Mouse (Mus musculus): ENCODE results near the gene Golga2.
A peak's percentile ranks its signal among the peaks of the same experiment; 100 is the strongest.

Golga2 gene

DNA sequence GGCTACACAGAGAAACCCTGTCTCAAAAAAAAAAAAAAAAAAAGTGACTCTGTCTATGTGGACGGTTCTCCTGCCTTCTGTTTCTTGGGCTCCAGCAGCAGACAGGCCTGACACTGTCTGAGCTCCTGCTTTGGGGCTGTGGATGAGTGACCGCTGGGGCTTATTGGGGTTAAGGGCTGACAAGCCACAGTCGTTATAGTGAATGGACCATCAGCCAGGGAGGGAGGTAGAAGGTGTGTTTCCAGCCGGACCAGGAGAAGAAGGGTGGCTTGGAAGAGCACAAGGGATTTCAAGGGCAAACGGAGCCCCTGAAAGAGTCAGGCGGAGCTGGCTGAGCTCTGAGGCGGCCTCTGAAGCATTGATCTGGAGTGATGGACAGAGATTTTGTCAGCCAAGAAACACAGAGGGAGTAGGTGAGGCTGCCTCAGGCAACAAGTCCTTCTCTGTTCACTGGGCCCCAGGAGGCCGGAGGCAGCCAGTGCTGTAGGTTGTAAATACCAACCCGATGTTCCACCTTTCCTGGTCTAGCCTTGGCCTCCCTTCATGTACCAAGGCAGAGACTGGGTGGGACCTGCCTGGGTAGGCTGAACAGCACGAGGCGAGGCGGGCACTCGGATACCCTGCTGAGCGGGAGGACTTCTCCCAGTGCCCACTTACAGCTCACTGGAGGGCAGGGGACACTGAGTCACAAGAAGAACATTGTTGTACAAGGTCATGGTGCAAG, 57.6 kb downstream of the Golga2 start:
- peak; percentile 67 for DNase-seq

GRCm38 (mm10) chr2:32347019-32347418, 59.8 kb downstream of the Golga2 start:
- no peak for DNase-seq

GRCm38 (mm10) chr2:32348311-32348710, 61.1 kb downstream of the Golga2 start:
- peak; percentile 88 for DNase-seq

GRCm38 (mm10) chr2:32349625-32350255, 62.6 kb downstream of the Golga2 start:
- DNase-seq, result peak; percentile 71

GRCm38 (mm10) chr2:32350471-32351051, 63.4 kb downstream of the Golga2 start:
- peak; percentile 83 for DNase-seq

DNA sequence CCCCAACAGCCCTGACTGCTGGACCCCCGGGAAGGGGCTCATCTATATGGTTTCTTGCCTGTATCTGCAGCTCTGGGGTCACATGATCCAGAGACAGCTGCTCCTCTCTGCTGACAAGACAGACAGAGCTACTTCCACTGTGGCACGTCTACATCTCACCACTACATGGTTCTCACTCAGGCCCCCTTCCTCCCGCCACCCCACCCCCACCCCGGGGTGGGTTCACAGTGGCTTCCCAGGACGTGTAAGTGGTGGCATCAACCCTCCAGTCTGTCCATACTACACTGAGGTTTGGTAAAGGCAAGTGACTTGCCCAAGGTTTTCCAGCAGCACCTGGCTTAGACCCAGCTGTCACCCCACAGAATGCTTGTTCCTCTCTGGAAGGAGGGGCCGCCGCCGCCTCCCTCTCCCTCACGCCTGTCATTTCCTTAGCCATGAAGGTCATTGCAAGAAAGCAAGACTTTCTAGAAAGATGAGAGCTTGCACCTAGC, 64.3 kb downstream of the Golga2 start:
- DNase-seq, result peak; percentile 86

DNA sequence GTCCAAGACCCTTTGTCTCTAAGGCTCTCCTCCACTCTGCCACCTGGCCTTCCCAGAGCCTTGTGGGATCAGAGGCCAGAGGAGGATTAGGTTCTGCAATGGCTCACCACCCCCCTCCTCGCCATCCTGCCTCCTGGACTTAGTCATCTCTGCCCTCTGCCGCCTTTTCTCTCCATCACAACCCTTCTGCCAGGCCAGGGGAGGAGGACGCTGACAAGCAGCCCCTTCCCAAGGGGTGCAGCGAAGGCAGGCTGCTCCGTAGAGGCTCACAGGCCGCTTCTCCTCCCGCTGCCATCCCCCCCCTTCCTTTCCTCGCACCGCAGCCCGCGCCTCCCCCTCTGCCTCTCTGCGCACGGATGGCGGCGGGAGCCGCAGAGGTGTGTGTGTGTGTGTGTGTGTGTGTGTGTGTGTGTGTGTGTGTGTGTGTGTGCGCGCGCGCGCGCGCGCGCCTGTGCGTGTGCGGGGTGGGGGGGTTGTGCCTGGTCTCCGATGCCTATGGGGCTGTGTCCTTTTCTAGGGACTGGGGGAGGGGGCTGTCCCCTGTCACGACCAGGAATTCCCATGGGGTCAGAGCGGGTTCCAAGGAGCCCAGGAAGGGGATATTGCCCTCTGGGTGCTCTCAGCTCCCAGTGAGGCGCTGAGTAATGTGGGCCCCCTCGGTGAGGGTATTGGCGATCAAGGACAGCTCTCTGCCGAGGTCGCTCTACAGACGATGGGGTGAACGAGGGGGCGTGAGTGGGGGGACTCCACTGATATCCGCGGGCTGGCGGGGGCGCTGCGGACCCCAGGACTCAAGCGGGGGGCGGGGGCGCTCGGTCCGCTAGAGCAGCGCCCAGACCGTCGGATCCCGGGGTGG, 65.2 kb downstream of the Golga2 start, which contains the start of gene Ciz1:
TSS of gene Ciz1 (plus strand) at position 177 of the 856 bp plus-strand sequence.
- DNase-seq, result peak; percentile 88

- peak; percentile 96 for DNase-seq
Observed at GRCm38 (mm10) chr2:32353007-32353542, 65.9 kb downstream of the Golga2 start, which contains the start of gene Dnm1. TSS of gene Dnm1 (minus strand) at chr2:32353338.

DNA sequence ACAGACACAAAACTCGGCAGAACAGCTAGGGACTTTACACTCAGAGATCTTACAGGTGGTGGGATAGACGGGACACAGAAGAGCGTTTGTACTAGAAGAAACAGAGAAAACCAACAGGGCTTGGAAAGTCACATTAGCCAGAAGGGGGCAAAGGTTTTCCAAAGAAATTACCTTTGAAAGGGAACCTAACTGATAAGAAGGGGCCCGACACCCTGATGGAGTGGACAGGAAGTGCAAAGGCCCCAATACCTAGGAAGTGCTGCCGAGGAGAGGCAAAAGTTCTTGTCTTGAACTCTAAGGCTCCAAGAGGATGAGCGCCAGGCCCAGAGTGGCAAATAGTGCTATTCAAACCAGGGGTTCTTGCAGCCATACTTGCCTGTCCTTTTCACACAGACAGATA, 66.7 kb downstream of the Golga2 start:
- DNase-seq, result peak; percentile 59

DNA sequence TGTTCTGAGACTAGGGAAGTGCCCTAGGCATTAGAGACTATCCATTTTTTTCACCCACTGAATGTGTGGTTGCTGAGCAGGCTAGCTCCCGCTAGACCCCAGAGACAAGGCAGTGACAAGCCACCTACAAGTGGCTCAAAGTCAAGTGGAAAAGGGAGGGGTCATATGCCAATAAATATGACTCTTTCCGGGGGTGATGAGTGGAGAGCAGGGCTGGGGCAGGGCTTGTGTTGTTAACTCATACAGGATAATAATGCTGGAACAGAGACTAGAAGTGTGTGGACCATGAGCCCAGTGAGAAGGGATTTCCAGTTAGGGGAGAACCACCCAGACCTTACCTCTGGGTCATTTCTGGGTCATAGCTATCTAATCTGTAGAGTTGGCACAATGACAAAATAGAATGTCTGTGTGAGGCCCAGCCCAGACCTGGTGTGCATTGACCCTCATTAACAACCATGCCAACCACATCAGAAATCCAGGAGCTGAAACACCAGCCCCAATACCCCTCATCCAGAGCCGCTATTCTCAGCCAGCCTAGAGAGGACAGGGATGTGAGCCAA, 67.2 kb downstream of the Golga2 start:
- peak; percentile 60 for DNase-seq

GRCm38 (mm10) chr2:32356216-32356615, 69.0 kb downstream of the Golga2 start:
- DNase-seq, result peak; percentile 32

Data from cerebellum, adult 9-11 months (tissue).